In the genomic region with DNA sequence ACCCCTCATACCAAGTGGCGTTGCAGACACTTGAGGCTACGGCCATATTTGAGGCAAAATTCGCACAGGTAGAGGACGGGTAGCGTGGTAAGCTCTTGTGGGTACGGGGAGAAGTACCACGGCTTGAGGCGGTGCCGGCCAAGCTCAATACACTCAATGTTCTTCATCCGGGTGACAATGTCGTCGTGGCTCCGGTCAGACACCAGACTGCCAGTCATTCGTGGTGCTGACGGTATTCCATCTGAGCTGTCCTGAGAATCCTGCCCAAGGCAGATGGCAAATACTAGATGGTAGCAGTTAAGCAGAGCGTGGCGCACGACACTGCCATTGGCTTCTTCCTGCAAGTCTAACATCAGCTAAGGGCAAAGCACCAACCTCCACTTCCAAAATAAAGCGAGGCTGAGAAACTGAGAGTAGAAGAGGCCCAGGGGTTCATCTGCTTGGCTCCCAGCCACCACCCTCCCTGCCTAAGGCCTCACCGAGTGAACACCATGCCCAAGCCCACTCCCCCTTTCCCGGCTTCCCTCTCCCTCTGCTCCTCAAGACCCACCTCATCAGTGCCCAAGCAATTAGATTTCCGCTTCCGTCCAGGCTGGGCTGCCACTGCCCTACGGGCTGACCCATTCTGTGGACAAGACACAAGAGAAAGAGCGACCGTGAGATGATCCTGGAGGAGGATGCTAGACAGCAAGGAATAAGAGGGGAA, we compare ENCODE assay signal across 19 mouse cellular contexts. TPM values are rescaled to one million over a fixed set of nuclear protein-coding genes. Genes with fewer than 3 reads are reported as not detected.
DNase-seq lines count a peak whose midpoint lies in the region; ATAC-seq lines count a peak whose summit lies in the region.
"Had no signal": no experiment of that assay in that cellular context is flagged by ENCODE, and none has a peak within 500 bp of the region (broad histone marks: within the 10 kb centered on the region; RNA-seq: fewer than 3 reads in every experiment).

No protein-coding gene starts in this region.

- ATAC-seq in hindbrain, embryonic 12.5 days (ENCODE audit: low FRiP score), result no peak
- ATAC-seq in hindbrain, embryonic 14.5 days (ENCODE audit: low FRiP score), result no peak
- ATAC-seq in neural tube, embryonic 12.5 days (ENCODE audit: low FRiP score, low read depth), result no peak
- no peak for ATAC-seq in midbrain, embryonic 13.5 days
- no peak for ATAC-seq in neural tube, embryonic 14.5 days (ENCODE audit: low read depth)
- ATAC-seq: forebrain, embryonic 13.5 days had no signal

- H3K4me3 ChIP-seq in hindbrain, embryonic 12.5 days, result no peak overlapping the region; the same call in 1 of the 2 replicates
- no peak overlapping the region for H3K4me3 ChIP-seq in hindbrain, embryonic 14.5 days (replicated peaks; ENCODE audit: low read length)
- H3K4me3 ChIP-seq in neural tube, embryonic 12.5 days, result no peak overlapping the region
- H3K4me3 ChIP-seq in midbrain, embryonic 13.5 days (replicated peaks), result peak overlapping the region; percentile 63; the same call in 1 of the 2 replicates
- no peak overlapping the region for H3K4me3 ChIP-seq in neural tube, embryonic 14.5 days (ENCODE audit: low read depth, low read length)

- no peak overlapping the region for H3K27ac ChIP-seq in hindbrain, embryonic 12.5 days
- H3K27ac ChIP-seq in hindbrain, embryonic 14.5 days, result no peak overlapping the region
- H3K27ac ChIP-seq in neural tube, embryonic 12.5 days, result no peak overlapping the region
- no peak overlapping the region for H3K27ac ChIP-seq in midbrain, embryonic 13.5 days
- no peak overlapping the region for H3K27ac ChIP-seq in neural tube, embryonic 14.5 days (ENCODE audit: low read depth, low read length)
- H3K27ac ChIP-seq: kidney, postnatal 0 days; layer of hippocampus, adult 2 months had no signal

- H3K4me1 ChIP-seq in hindbrain, embryonic 12.5 days, result peaks cover 38% of the 10 kb centered on the region
- peaks cover 28% of the 10 kb centered on the region for H3K4me1 ChIP-seq in hindbrain, embryonic 14.5 days (replicated peaks; ENCODE audit: control insufficient read depth, insufficient read depth, low read length)
- peaks cover 33% of the 10 kb centered on the region for H3K4me1 ChIP-seq in neural tube, embryonic 12.5 days
- H3K4me1 ChIP-seq in midbrain, embryonic 13.5 days (replicated peaks), result peaks cover 37% of the 10 kb centered on the region
- H3K4me1 ChIP-seq in neural tube, embryonic 14.5 days (ENCODE audit: control insufficient read depth, insufficient read depth, low read length), result peaks cover 22% of the 10 kb centered on the region

- peaks cover 60% of the 10 kb centered on the region for H3K36me3 ChIP-seq in hindbrain, embryonic 12.5 days
- H3K36me3 ChIP-seq in hindbrain, embryonic 14.5 days (replicated peaks; ENCODE audit: control insufficient read depth, insufficient read depth), result peaks cover 57% of the 10 kb centered on the region
- peaks cover 60% of the 10 kb centered on the region for H3K36me3 ChIP-seq in neural tube, embryonic 12.5 days
- H3K36me3 ChIP-seq in midbrain, embryonic 13.5 days, result peaks cover 57% of the 10 kb centered on the region
- peaks cover 45% of the 10 kb centered on the region for H3K36me3 ChIP-seq in neural tube, embryonic 14.5 days (ENCODE audit: control insufficient read depth, insufficient read depth, low read length)

- H3K27me3 ChIP-seq in hindbrain, embryonic 12.5 days, result no peaks in the 10 kb centered on the region
- H3K27me3 ChIP-seq in hindbrain, embryonic 14.5 days (ENCODE audit: control insufficient read depth, insufficient read depth, low read length), result no peaks in the 10 kb centered on the region
- H3K27me3 ChIP-seq in neural tube, embryonic 12.5 days (replicated peaks), result no peaks in the 10 kb centered on the region
- no peaks in the 10 kb centered on the region for H3K27me3 ChIP-seq in midbrain, embryonic 13.5 days
- H3K27me3 ChIP-seq in neural tube, embryonic 14.5 days (ENCODE audit: control insufficient read depth, insufficient read depth, low read length), result no peaks in the 10 kb centered on the region
- H3K27me3 ChIP-seq: forebrain, embryonic 13.5 days had no signal

- H3K4me2 ChIP-seq in hindbrain, embryonic 12.5 days (replicated peaks), result peak overlapping the region; percentile 72; the same call in 1 of the 2 replicates
- H3K4me2 ChIP-seq in hindbrain, embryonic 14.5 days (replicated peaks), result no peak overlapping the region
- H3K4me2 ChIP-seq in neural tube, embryonic 12.5 days (replicated peaks), result peak overlapping the region; percentile 79; the same call in 1 of the 2 replicates
- H3K4me2 ChIP-seq in midbrain, embryonic 13.5 days (replicated peaks), result peak overlapping the region; percentile 77; the same call in 1 of the 2 replicates
- 0 out of 2 replicates have a peak overlapping the region, but pooled peaks have one; percentile 60 for H3K4me2 ChIP-seq in neural tube, embryonic 14.5 days (ENCODE audit: low read depth, low read length)

- no peak for DNase-seq in hindbrain, embryonic 14.5 days (ENCODE audit: low spot score)
- no peak for DNase-seq in neural tube, embryonic 10.5 days (ENCODE audit: extremely low spot score, low spot score)
- DNase-seq in kidney, postnatal 36 days, result no peak
- DNase-seq in kidney, adult 11 months, result no peak
- DNase-seq: adrenal gland, adult 8-10 months; embryo, embryonic 11 days; gastrocnemius, postnatal 36 days; kidney, adult 18-20 months; left cerebral cortex, postnatal 4 days; lung, adult 2 months; lung, postnatal 36 days; right cerebral cortex, postnatal 25 days had no signal

- WGBS in hindbrain, embryonic 12.5 days, result 97% methylated on average over 26 of the region's 26 CpGs
- 95% methylated on average over 26 of the region's 26 CpGs for WGBS in hindbrain, embryonic 14.5 days
- 95% methylated on average over 26 of the region's 26 CpGs for WGBS in neural tube, embryonic 12.5 days
- 95% methylated on average over 26 of the region's 26 CpGs for WGBS in midbrain, embryonic 13.5 days
- 96% methylated on average over 26 of the region's 26 CpGs for WGBS in neural tube, embryonic 14.5 days

- peak overlapping the region; percentile 78; the same call in 1 of the 2 replicates for H3K9ac ChIP-seq in hindbrain, embryonic 12.5 days
- no peak overlapping the region for H3K9ac ChIP-seq in hindbrain, embryonic 14.5 days
- H3K9ac ChIP-seq in neural tube, embryonic 12.5 days, result no peak overlapping the region
- H3K9ac ChIP-seq in midbrain, embryonic 13.5 days (replicated peaks), result no peak overlapping the region
- H3K9ac ChIP-seq in neural tube, embryonic 14.5 days (replicated peaks; ENCODE audit: low read depth, low read length), result no peak overlapping the region

- H3K9me3 ChIP-seq in hindbrain, embryonic 12.5 days (replicated peaks), result no peaks in the 10 kb centered on the region
- no peaks in the 10 kb centered on the region for H3K9me3 ChIP-seq in hindbrain, embryonic 14.5 days (ENCODE audit: control insufficient read depth, low read length)
- no peaks in the 10 kb centered on the region for H3K9me3 ChIP-seq in neural tube, embryonic 12.5 days
- H3K9me3 ChIP-seq in midbrain, embryonic 13.5 days, result no peaks in the 10 kb centered on the region
- H3K9me3 ChIP-seq in neural tube, embryonic 14.5 days (ENCODE audit: control insufficient read depth, low read length), result no peaks in the 10 kb centered on the region
- H3K9me3 ChIP-seq: forebrain, embryonic 13.5 days had no signal

RNA-seq across cellular contexts. Expression of gene Kat5, which starts 2.2 kb away (rescaled TPM):
- 73.2 and 76.5 TPM in 2 replicates for polyA plus RNA-seq in hindbrain, embryonic 12.5 days (2016; fragmentation: Nextera tagmentation; extraction: Ambion mirVana)
- polyA plus RNA-seq in hindbrain, embryonic 14.5 days (2014; fragmentation: Nextera tagmentation; extraction: Ambion mirVana), result 38.4 and 41.0 TPM in 2 replicates
- 67.4 and 73.3 TPM in 2 replicates for polyA plus RNA-seq in neural tube, embryonic 12.5 days (2016; fragmentation: Nextera tagmentation; extraction: Ambion mirVana)
- 82.3 and 89.3 TPM in 2 replicates for polyA plus RNA-seq in midbrain, embryonic 13.5 days (2015; fragmentation: Nextera tagmentation; extraction: Ambion mirVana)
- 45.6 and 47.3 TPM in 2 replicates for polyA plus RNA-seq in neural tube, embryonic 14.5 days (2014; fragmentation: Nextera tagmentation; extraction: Ambion mirVana)

RNA-seq across cellular contexts. Expression of gene Rnaseh2c, which starts 6.2 kb away (rescaled TPM):
- polyA plus RNA-seq in hindbrain, embryonic 12.5 days (2016; fragmentation: Nextera tagmentation; extraction: Ambion mirVana), result 114 and 126 TPM in 2 replicates
- 55.1 and 55.3 TPM in 2 replicates for polyA plus RNA-seq in hindbrain, embryonic 14.5 days (2014; fragmentation: Nextera tagmentation; extraction: Ambion mirVana)
- 140 and 148 TPM in 2 replicates for polyA plus RNA-seq in neural tube, embryonic 12.5 days (2016; fragmentation: Nextera tagmentation; extraction: Ambion mirVana)
- 91.3 and 98.9 TPM in 2 replicates for polyA plus RNA-seq in midbrain, embryonic 13.5 days (2015; fragmentation: Nextera tagmentation; extraction: Ambion mirVana)
- polyA plus RNA-seq in neural tube, embryonic 14.5 days (2014; fragmentation: Nextera tagmentation; extraction: Ambion mirVana), result 49.8 and 51.7 TPM in 2 replicates

RNA-seq across cellular contexts. Expression of gene Rela, which starts 29.4 kb away (rescaled TPM):
- polyA plus RNA-seq in hindbrain, embryonic 12.5 days (2016; fragmentation: Nextera tagmentation; extraction: Ambion mirVana), result 38.4 and 41.5 TPM in 2 replicates
- polyA plus RNA-seq in hindbrain, embryonic 14.5 days (2014; fragmentation: Nextera tagmentation; extraction: Ambion mirVana), result 30.2 and 31.0 TPM in 2 replicates
- polyA plus RNA-seq in neural tube, embryonic 12.5 days (2016; fragmentation: Nextera tagmentation; extraction: Ambion mirVana), result 34.7 and 36.7 TPM in 2 replicates
- 30.9 and 35.4 TPM in 2 replicates for polyA plus RNA-seq in midbrain, embryonic 13.5 days (2015; fragmentation: Nextera tagmentation; extraction: Ambion mirVana)
- polyA plus RNA-seq in neural tube, embryonic 14.5 days (2014; fragmentation: Nextera tagmentation; extraction: Ambion mirVana), result 26.9 and 31.0 TPM in 2 replicates

RNA-seq across cellular contexts. Expression of gene Ap5b1, which starts 40.0 kb away (rescaled TPM):
- polyA plus RNA-seq in hindbrain, embryonic 12.5 days (2016; fragmentation: Nextera tagmentation; extraction: Ambion mirVana), result 2.6 and 3.2 TPM in 2 replicates
- 3.8 and 4.0 TPM in 2 replicates for polyA plus RNA-seq in hindbrain, embryonic 14.5 days (2014; fragmentation: Nextera tagmentation; extraction: Ambion mirVana)
- polyA plus RNA-seq in neural tube, embryonic 12.5 days (2016; fragmentation: Nextera tagmentation; extraction: Ambion mirVana), result 2.5 and 2.8 TPM in 2 replicates
- 2.0 and 2.3 TPM in 2 replicates for polyA plus RNA-seq in midbrain, embryonic 13.5 days (2015; fragmentation: Nextera tagmentation; extraction: Ambion mirVana)
- polyA plus RNA-seq in neural tube, embryonic 14.5 days (2014; fragmentation: Nextera tagmentation; extraction: Ambion mirVana), result 2.6 and 3.7 TPM in 2 replicates

RNA-seq across cellular contexts. Expression of gene Ovol1, which starts 47.4 kb away (rescaled TPM):
- polyA plus RNA-seq in hindbrain, embryonic 12.5 days (2016; fragmentation: Nextera tagmentation; extraction: Ambion mirVana), result 0.18 and 0.19 TPM in 2 replicates
- 0.07 and 0.15 TPM in 2 replicates for polyA plus RNA-seq in hindbrain, embryonic 14.5 days (2014; fragmentation: Nextera tagmentation; extraction: Ambion mirVana)
- 0.29 and 0.32 TPM in 2 replicates for polyA plus RNA-seq in neural tube, embryonic 12.5 days (2016; fragmentation: Nextera tagmentation; extraction: Ambion mirVana)
- 0.14 TPM in 1 of 2 replicates, not detected in the other for polyA plus RNA-seq in midbrain, embryonic 13.5 days (2015; fragmentation: Nextera tagmentation; extraction: Ambion mirVana)
- polyA plus RNA-seq in neural tube, embryonic 14.5 days (2014; fragmentation: Nextera tagmentation; extraction: Ambion mirVana), result 0.14 TPM in 1 of 2 replicates, not detected in the other
